ENCODE assay signal across 18 mouse cellular contexts in the genomic region with DNA sequence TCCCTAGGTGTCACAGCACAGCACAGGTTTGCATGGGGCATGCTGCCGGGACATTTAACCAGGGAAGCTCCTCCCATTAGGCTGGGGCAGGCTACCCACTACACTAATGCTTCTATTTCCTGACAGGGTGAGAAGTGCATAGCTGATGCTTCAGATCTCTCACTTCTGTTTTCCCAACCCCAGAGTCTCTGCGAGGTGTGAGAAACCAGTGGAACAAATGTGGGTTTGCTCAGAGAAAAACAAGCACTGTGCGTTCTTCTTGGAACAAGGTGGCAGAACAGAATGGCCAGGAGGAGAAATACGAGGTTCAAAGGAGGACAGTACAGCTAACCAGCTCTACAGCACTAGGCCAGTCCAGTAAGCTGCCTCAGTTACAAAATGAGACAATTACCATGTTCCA.
"Had no signal": no experiment of that assay in that cellular context is flagged by ENCODE, and none has a peak within 500 bp of the region (broad histone marks: within the 10 kb centered on the region; RNA-seq: fewer than 3 reads in every experiment).

No protein-coding gene starts in this region.

- H3K4me3 ChIP-seq: kidney, embryonic 15.5 days; limb, embryonic 15.5 days; neural tube, embryonic 12.5 days; neural tube, embryonic 15.5 days had no signal

- H3K27me3 ChIP-seq: kidney, embryonic 15.5 days; limb, embryonic 15.5 days; neural tube, embryonic 12.5 days; neural tube, embryonic 15.5 days had no signal

- H3K4me2 ChIP-seq: kidney, embryonic 15.5 days; limb, embryonic 15.5 days; liver, embryonic 11.5 days; lung, embryonic 14.5 days; neural tube, embryonic 12.5 days; neural tube, embryonic 15.5 days had no signal

- DNase-seq: kidney, adult 11 months; kidney, adult 8-10 months; kidney, postnatal 10 days; kidney, postnatal 36 days; layer of hippocampus, postnatal 36 days; liver, postnatal 0 days; lung, embryonic 14.5 days; midbrain, embryonic 14.5 days; thymus, adult 18-20 months; thymus, postnatal 36 days had no signal

- H3K4me1 ChIP-seq: kidney, embryonic 15.5 days; limb, embryonic 15.5 days; neural tube, embryonic 12.5 days had no signal

- ATAC-seq: liver, postnatal 0 days; lung, postnatal 0 days had no signal

- H3K9ac ChIP-seq: kidney, embryonic 15.5 days; limb, embryonic 15.5 days; liver, embryonic 14.5 days; liver, postnatal 0 days; lung, embryonic 14.5 days; neural tube, embryonic 12.5 days; neural tube, embryonic 15.5 days had no signal

- H3K9me3 ChIP-seq: kidney, embryonic 15.5 days; limb, embryonic 15.5 days; neural tube, embryonic 12.5 days; neural tube, embryonic 15.5 days had no signal

- H3K27ac ChIP-seq: kidney, embryonic 15.5 days; limb, embryonic 15.5 days; liver, embryonic 14.5 days; macrophage; neural tube, embryonic 12.5 days; neural tube, embryonic 15.5 days had no signal
